Mouse (Mus musculus) heart, adult 2 months (tissue): Measurements from ENCODE around the gene Cspg4.

Experiments used
- CTCF ChIP-seq: fragments of 200-600 bp; IDR thresholded peaks from 2 replicates; pipeline ENCODE4 v1.8.1; 2022; ENCODE audit warnings: antibody characterized with exemption, mild to moderate bottlenecking, moderate library complexity
- EP300 ChIP-seq: fragments of 200-500 bp; IDR thresholded peaks from 2 replicates; pipeline ENCODE4 v1.6.1; 2011; ENCODE audit warnings: low read depth, low read length, control low read depth; ENCODE audit not compliant: insufficient read depth

DNA sequence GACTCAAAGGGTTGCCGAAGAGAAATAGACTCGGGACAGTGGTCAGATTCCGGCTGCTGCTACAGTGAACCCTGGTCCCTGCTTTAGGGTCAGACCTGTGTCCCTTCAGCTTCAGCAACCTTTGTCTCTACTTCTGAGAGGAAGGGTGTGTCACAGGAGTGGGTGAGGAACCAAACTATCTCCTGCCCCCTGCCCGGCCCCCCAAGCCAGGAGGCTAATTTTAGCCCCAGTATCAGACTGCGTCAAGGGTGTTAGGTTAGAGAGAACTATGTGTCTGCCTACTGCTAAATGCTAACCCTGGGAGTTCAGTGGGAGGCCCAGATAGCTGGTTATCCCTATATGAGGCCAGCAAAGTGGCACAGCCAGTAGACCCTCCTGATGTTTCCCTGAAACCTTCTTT is 29.7 kb upstream of the Cspg4 start:
- TF ChIP-seq CTCF (no peak), EP300 (no peak)
